Mouse (Mus musculus): Measurements from ENCODE around the gene Coq2. TPM values are rescaled to one million over a fixed set of nuclear protein-coding genes. Genes with fewer than 3 reads are reported as not detected.

The Coq2 gene
- polyA plus RNA-seq, 1 experiment, result 57.3 TPM

- TF ChIP-seq POLR2A (IDR thresholded peaks at IDR 0.05; ENCODE audit: insufficient read depth, low read length) (no peak), CTCF (IDR thresholded peaks at IDR 0.05; ENCODE audit: low read depth, low read length) (no peak), EP300 (IDR thresholded peaks at IDR 0.05; ENCODE audit: insufficient read depth, low read depth, low read length) (no peak)
- Histone ChIP-seq H3K9me3 (replicated peaks; ENCODE audit: control insufficient read depth, insufficient read depth, low read length, poor library complexity, severe bottlenecking) (no peaks in the 10 kb centered on the region), H3K27ac (ENCODE audit: insufficient read depth, low read length) (no peak overlapping the region), H3K36me3 (ENCODE audit: control insufficient read depth, insufficient read depth, low read length, poor library complexity, severe bottlenecking) (no peaks in the 10 kb centered on the region), H3K4me1 (ENCODE audit: control insufficient read depth, insufficient read depth, low read length) (no peaks in the 10 kb centered on the region), H3K27me3 (ENCODE audit: control insufficient read depth, insufficient read depth, low read length, poor library complexity, severe bottlenecking) (no peaks in the 10 kb centered on the region; the same call in 1 of the 2 replicates), H3K9ac (ENCODE audit: low read depth, poor library complexity, severe bottlenecking) (no peak overlapping the region), H3K4me3 (ENCODE audit: low read depth, low read length) (no peak overlapping the region)
Measured at GRCm38 (mm10) chr5:100613896-100614768, 60.8 kb downstream of the Coq2 start.

- H3K36me3 ChIP-seq (ENCODE audit: control insufficient read depth, insufficient read depth, low read length, poor library complexity, severe bottlenecking), result no peaks in the 10 kb centered on the region
- H3K27me3 ChIP-seq (ENCODE audit: control insufficient read depth, insufficient read depth, low read length, poor library complexity, severe bottlenecking), result no peaks in the 10 kb centered on the region
- no peak overlapping the region for H3K4me3 ChIP-seq (ENCODE audit: low read depth, low read length)
- H3K9ac ChIP-seq (ENCODE audit: low read depth, poor library complexity, severe bottlenecking), result no peak overlapping the region
- no peak overlapping the region for H3K27ac ChIP-seq (ENCODE audit: insufficient read depth, low read length)
- TF ChIP-seq EP300 (IDR thresholded peaks at IDR 0.05; ENCODE audit: insufficient read depth, low read depth, low read length), result no peak
- TF ChIP-seq POLR2A (IDR thresholded peaks at IDR 0.05; ENCODE audit: insufficient read depth, low read length), result no peak
- TF ChIP-seq CTCF (IDR thresholded peaks at IDR 0.05; ENCODE audit: low read depth, low read length), result no peak
- no peaks in the 10 kb centered on the region for H3K9me3 ChIP-seq (replicated peaks; ENCODE audit: control insufficient read depth, insufficient read depth, low read length, poor library complexity, severe bottlenecking)
- H3K4me1 ChIP-seq (ENCODE audit: control insufficient read depth, insufficient read depth, low read length), result no peaks in the 10 kb centered on the region
Measured at GRCm38 (mm10) chr5:100607868-100608267, 67.1 kb downstream of the Coq2 start.

GRCm38 (mm10) chr5:100607090-100607762, 67.7 kb downstream of the Coq2 start:
- no peak overlapping the region for H3K4me3 ChIP-seq (ENCODE audit: low read depth, low read length)
- H3K9me3 ChIP-seq (replicated peaks; ENCODE audit: control insufficient read depth, insufficient read depth, low read length, poor library complexity, severe bottlenecking), result no peaks in the 10 kb centered on the region
- no peaks in the 10 kb centered on the region for H3K27me3 ChIP-seq (ENCODE audit: control insufficient read depth, insufficient read depth, low read length, poor library complexity, severe bottlenecking)
- H3K36me3 ChIP-seq (ENCODE audit: control insufficient read depth, insufficient read depth, low read length, poor library complexity, severe bottlenecking), result no peaks in the 10 kb centered on the region
- no peak overlapping the region for H3K27ac ChIP-seq (ENCODE audit: insufficient read depth, low read length)
- H3K9ac ChIP-seq (ENCODE audit: low read depth, poor library complexity, severe bottlenecking), result no peak overlapping the region
- TF ChIP-seq CTCF (IDR thresholded peaks at IDR 0.05; ENCODE audit: low read depth, low read length) (no peak), EP300 (IDR thresholded peaks at IDR 0.05; ENCODE audit: insufficient read depth, low read depth, low read length) (no peak), POLR2A (IDR thresholded peaks at IDR 0.05; ENCODE audit: insufficient read depth, low read length) (no peak)
- no peaks in the 10 kb centered on the region for H3K4me1 ChIP-seq (ENCODE audit: control insufficient read depth, insufficient read depth, low read length)

- H3K27ac ChIP-seq (ENCODE audit: insufficient read depth, low read length), result no peak overlapping the region
Measured at GRCm38 (mm10) chr5:100605828-100606229, 69.1 kb downstream of the Coq2 start.

More at GRCm38 (mm10) chr5:100605828-100606229, 69.1 kb downstream of the Coq2 start:
- Histone ChIP-seq H3K4me3 (ENCODE audit: low read depth, low read length) (no peak overlapping the region), H3K9ac (ENCODE audit: low read depth, poor library complexity, severe bottlenecking) (no peak overlapping the region), H3K27me3 (ENCODE audit: control insufficient read depth, insufficient read depth, low read length, poor library complexity, severe bottlenecking) (no peaks in the 10 kb centered on the region; the same call in 1 of the 2 replicates), H3K36me3 (ENCODE audit: control insufficient read depth, insufficient read depth, low read length, poor library complexity, severe bottlenecking) (no peaks in the 10 kb centered on the region), H3K4me1 (ENCODE audit: control insufficient read depth, insufficient read depth, low read length) (no peaks in the 10 kb centered on the region), H3K9me3 (replicated peaks; ENCODE audit: control insufficient read depth, insufficient read depth, low read length, poor library complexity, severe bottlenecking) (no peaks in the 10 kb centered on the region)
- no peak for TF ChIP-seq CTCF (IDR thresholded peaks at IDR 0.05; ENCODE audit: low read depth, low read length)
- no peak for TF ChIP-seq EP300 (IDR thresholded peaks at IDR 0.05; ENCODE audit: insufficient read depth, low read depth, low read length)
- TF ChIP-seq POLR2A (IDR thresholded peaks at IDR 0.05; ENCODE audit: insufficient read depth, low read length), result no peak

Other genes starting within 250 kb of the Coq2 start
- gene Lin54, start 174.5 kb downstream of the Coq2 start, polyA plus RNA-seq (2011; ENCODE audit: insufficient read depth, insufficient read length, low read depth, missing spikeins), result 31.9 and 34.9 TPM in 2 replicates
- 104 and 118 TPM in 2 replicates for gene Cops4, start 156.8 kb downstream of the Coq2 start, polyA plus RNA-seq (2011; ENCODE audit: insufficient read depth, insufficient read length, low read depth, missing spikeins)
- gene Plac8, start 102.9 kb downstream of the Coq2 start, polyA plus RNA-seq (2011; ENCODE audit: insufficient read depth, insufficient read length, low read depth, missing spikeins), result 19.6 and 22.1 TPM in 2 replicates
- gene Hpse, start 44.6 kb upstream of the Coq2 start, polyA plus RNA-seq (2011; ENCODE audit: insufficient read depth, insufficient read length, low read depth, missing spikeins), result 0.29 TPM in 1 of 2 replicates, not detected in the other
- 27.2 and 37.6 TPM in 2 replicates for gene Helq, start 123.5 kb upstream of the Coq2 start, polyA plus RNA-seq (2011; ENCODE audit: insufficient read depth, insufficient read length, low read depth, missing spikeins)
- 79.1 and 93.6 TPM in 2 replicates for gene Mrps18c, start 123.5 kb upstream of the Coq2 start, polyA plus RNA-seq (2011; ENCODE audit: insufficient read depth, insufficient read length, low read depth, missing spikeins)
- 32.9 and 37.4 TPM in 2 replicates for gene Abraxas1, start 145.8 kb upstream of the Coq2 start, polyA plus RNA-seq (2011; ENCODE audit: insufficient read depth, insufficient read length, low read depth, missing spikeins)
- gene Gpat3, start 170.6 kb upstream of the Coq2 start, polyA plus RNA-seq (2011; ENCODE audit: insufficient read depth, insufficient read length, low read depth, missing spikeins), result 8.2 and 11.8 TPM in 2 replicates

Measured in ES-Bruce4 (cell line).